Mouse (Mus musculus): Measurements from ENCODE around the gene Prmt6. TPM values are rescaled to one million over a fixed set of nuclear protein-coding genes. Genes with fewer than 3 reads are reported as not detected.

Prmt6 gene
- polyA plus RNA-seq, 1 experiment from 2014 or later = 22.8 TPM

Other genes starting within 250 kb of the Prmt6 start
- gene Ntng1, start 107.0 kb downstream of the Prmt6 start, polyA plus RNA-seq (2014; fragmentation: Nextera tagmentation; extraction: Ambion mirVana) = 18.0 and 22.5 TPM in 2 replicates

All from neural tube, embryonic 14.5 days (tissue).